Mouse (Mus musculus) CH12.LX (cell line): ENCODE data around the gene Samd4.

Source experiments
- CHD2 ChIP-seq: IDR thresholded peaks from 2 replicates; pipeline ENCODE4 v1.6.1; 2011; ENCODE audit warnings: low read length, improper control_type of control experiment
- CTCF ChIP-seq, 2 experiments: IDR thresholded peaks in 1 of 2; conservative IDR thresholded peaks in 1 of 2; 2 replicates each; pipeline ENCODE4 v1.5.1; 2011 to 2012; ENCODE audit warnings: low read depth in 2 of 2, low read length in 2 of 2, improper control_type of control experiment in 1 of 2, inconsistent platforms in 1 of 2, mild to moderate bottlenecking in 1 of 2, moderate library complexity in 1 of 2
- KAT2A ChIP-seq: IDR thresholded peaks from 2 replicates; pipeline ENCODE4 v1.6.1; 2012; ENCODE audit warnings: low read length, improper control_type of control experiment, inconsistent platforms; ENCODE audit not compliant: insufficient replicate concordance
- NELFE ChIP-seq: IDR thresholded peaks from 2 replicates; pipeline ENCODE4 v1.6.1; 2011; ENCODE audit warnings: low read depth, low read length, improper control_type of control experiment
- POLR2A ChIP-seq: IDR thresholded peaks from 2 replicates; pipeline ENCODE4 v1.6.1; 2011; ENCODE audit warnings: low read depth, mild to moderate bottlenecking, improper control_type of control experiment, low read length
- TCF12 ChIP-seq: IDR thresholded peaks from 2 replicates; pipeline ENCODE4 v1.6.1; 2014; ENCODE audit warnings: low read depth, mild to moderate bottlenecking, inconsistent platforms, low read length, improper control_type of control experiment
- ZC3H11A ChIP-seq: IDR thresholded peaks from 2 replicates; pipeline ENCODE4 v1.6.1; 2012; ENCODE audit warnings: low read depth, mild to moderate bottlenecking, inconsistent platforms, low read length, improper control_type of control experiment
- ZKSCAN1 ChIP-seq: IDR thresholded peaks from 2 replicates; pipeline ENCODE4 v1.6.1; 2012; ENCODE audit warnings: low read depth, inconsistent platforms, low read length, improper control_type of control experiment, borderline replicate concordance

- TF ChIP-seq ZKSCAN1 (no peak), CHD2 (no peak), ZC3H11A (no peak), CTCF (conservative IDR thresholded peaks at IDR 0.05 in 1 of 2, IDR thresholded peaks at IDR 0.05 in 1 of 2; ENCODE audit: low read depth in 2 of 2, low read length in 2 of 2) (no peak), KAT2A (no peak), POLR2A (no peak), TCF12 (no peak), NELFE (no peak)
These were observed 33.9 kb upstream of the Samd4 start for GRCm38 (mm10) chr14:46848736-46849135.
